Mouse (Mus musculus) embryonic facial prominence, embryonic 14.5 days (tissue): ENCODE data around the gene Cyp17a1. TPM values are rescaled to one million over a fixed set of nuclear protein-coding genes. Genes with fewer than 3 reads are reported as not detected.

Experiments
- ATAC-seq: fragments of 200-750 bp; cut with Nextera tagmentation; 2 replicates; pipeline ENCODE4 v1.8.0; 2017; ENCODE audit warnings: low read depth, moderate number of reproducible peaks, moderate TSS enrichment
- DNase-seq: peaks from one replicate; pipeline ENCODE4 v3.0.0-alpha.2; 2015; ENCODE audit warnings: low spot score
- H3K27ac ChIP-seq: fragments of 300-500 bp; sonication (generic); replicated peaks from 2 replicates; pipeline ENCODE4 v1.5.1; 2014; ENCODE audit warnings: low read depth, mild to moderate bottlenecking, low read length, moderate library complexity
- H3K27me3 ChIP-seq: fragments of 300-500 bp; sonication (generic); replicated peaks from 2 replicates; pipeline ENCODE4 v1.6.1; 2014; ENCODE audit warnings: low read length; ENCODE audit not compliant: control insufficient read depth, insufficient read depth
- H3K36me3 ChIP-seq: fragments of 300-500 bp; sonication (generic); 2 replicates; pipeline ENCODE4 v1.6.1; 2014; ENCODE audit warnings: low read length, mixed read lengths; ENCODE audit not compliant: control insufficient read depth, insufficient read depth
- H3K4me1 ChIP-seq: fragments of 300-500 bp; sonication (generic); 2 replicates; pipeline ENCODE4 v1.6.1; 2014; ENCODE audit warnings: antibody characterized with exemption, low read length; ENCODE audit not compliant: control insufficient read depth, insufficient read depth
- H3K4me2 ChIP-seq: fragments of 300-500 bp; sonication (generic); 2 replicates; pipeline ENCODE4 v1.6.1; 2014; ENCODE audit warnings: low read depth, mild to moderate bottlenecking, low read length, moderate library complexity, mixed read lengths
- H3K4me3 ChIP-seq: fragments of 300-500 bp; sonication (generic); 2 replicates; pipeline ENCODE4 v1.5.1; 2014; ENCODE audit warnings: low read depth, mild to moderate bottlenecking, low read length
- H3K9ac ChIP-seq: fragments of 300-500 bp; sonication (generic); 2 replicates; pipeline ENCODE4 v1.6.1; 2014; ENCODE audit warnings: low read depth, mild to moderate bottlenecking, low read length, moderate library complexity, mixed read lengths
- H3K9me3 ChIP-seq: fragments of 300-500 bp; sonication (generic); 2 replicates; pipeline ENCODE4 v1.6.1; 2016; ENCODE audit warnings: low read length; ENCODE audit not compliant: control insufficient read depth
- WGBS: fragments of 180-500 bp; shearing (Covaris S2); extraction: QIAGEN DNeasy Blood & Tissue Kit; methylation state at CpG from one replicate; pipeline ENCODE4 v1.1.7; 2014; 5-methylcytosine and 5-hydroxymethylcytosine counted together
- polyA plus RNA-seq: library from polyadenylated mRNA; unstranded; fragments of >200 nt; fragmentation: Nextera tagmentation; extraction: Ambion mirVana; gene quantifications from 2 replicates; pipeline ENCODE4 v1.2.1, GENCODE M21; 2014

Gene Cyp17a1
- polyA plus RNA-seq, 1 experiment from 2014 or later, result 0.33 TPM

DNA sequence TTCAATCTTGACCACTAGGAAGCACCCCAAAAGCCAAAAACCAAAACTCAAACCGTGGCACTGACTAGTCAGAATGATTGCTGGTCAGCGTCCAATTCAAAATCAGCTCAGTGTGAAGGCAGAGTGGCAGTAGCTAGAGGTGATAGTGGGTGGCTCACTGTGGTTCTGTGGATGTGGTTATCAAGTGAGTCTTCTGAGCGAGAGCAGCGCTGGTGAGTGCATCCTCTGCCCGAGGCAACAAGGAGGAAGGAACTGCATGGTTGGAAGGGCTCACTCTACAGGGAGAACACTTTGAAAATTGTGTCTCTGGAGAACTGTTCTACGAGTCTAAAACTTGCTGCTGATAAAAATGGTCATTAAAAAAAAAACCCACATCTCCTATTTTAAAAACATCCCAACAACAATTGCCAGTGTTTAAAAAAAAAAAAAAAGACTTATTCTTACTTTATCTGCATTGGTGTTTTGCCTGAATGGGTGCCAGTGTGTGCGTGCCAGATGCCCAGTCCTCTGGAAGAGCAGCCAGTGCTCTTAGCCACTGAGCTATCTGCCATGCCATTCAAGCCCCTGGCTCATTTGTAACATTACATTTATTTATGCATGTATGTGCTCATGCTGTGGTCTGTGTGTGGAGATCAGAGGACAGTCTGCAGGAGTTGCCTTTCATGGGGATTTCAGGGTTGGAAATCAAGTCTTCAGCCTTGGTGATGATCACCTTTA is 33.0 kb upstream of the Cyp17a1 start:
- Histone ChIP-seq H3K4me1 (peaks cover 11% of the 10 kb centered on the region; the same call in 1 of the 2 replicates), H3K4me3 (no peak overlapping the region), H3K4me2 (no peak overlapping the region), H3K27ac (no peak overlapping the region), H3K27me3 (no peaks in the 10 kb centered on the region), H3K9ac (no peak overlapping the region), H3K9me3 (no peaks in the 10 kb centered on the region), H3K36me3 (0 out of 2 replicates have a peak, but pooled peaks cover 9% of the 10 kb centered on the region)
- DNase-seq (no peak), ATAC-seq (no peak)
- WGBS, result 45% methylated on average over 7 of the region's 7 CpGs

DNA sequence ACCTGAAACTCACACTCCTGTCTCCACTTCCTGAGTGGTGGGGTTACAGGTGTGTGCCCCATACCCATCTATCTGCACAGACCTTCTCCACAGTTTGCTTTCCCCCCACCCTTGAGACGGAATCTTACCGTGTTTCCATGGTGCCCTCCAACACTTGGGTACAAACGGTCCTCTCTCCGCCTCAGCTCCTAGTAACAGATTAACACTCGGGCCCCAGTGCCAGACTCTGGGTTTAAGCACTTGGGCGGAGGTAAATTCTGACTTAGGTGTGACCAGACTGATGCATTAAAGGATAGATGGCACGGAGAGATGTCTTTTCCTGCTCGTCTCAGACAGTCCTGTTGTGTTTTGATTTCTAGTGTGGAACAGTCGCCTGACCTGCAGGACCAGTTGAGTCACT is 28.2 kb upstream of the Cyp17a1 start:
- Histone ChIP-seq H3K27ac (no peak overlapping the region), H3K27me3 (no peaks in the 10 kb centered on the region), H3K9me3 (no peaks in the 10 kb centered on the region), H3K4me3 (no peak overlapping the region), H3K9ac (no peak overlapping the region), H3K4me1 (no peaks in the 10 kb centered on the region), H3K36me3 (peaks cover 14% of the 10 kb centered on the region; the same call in 1 of the 2 replicates), H3K4me2 (no peak overlapping the region)
- WGBS, result 83% methylated on average over 9 of the region's 9 CpGs
- no peak for ATAC-seq
- DNase-seq, result no peak

DNA sequence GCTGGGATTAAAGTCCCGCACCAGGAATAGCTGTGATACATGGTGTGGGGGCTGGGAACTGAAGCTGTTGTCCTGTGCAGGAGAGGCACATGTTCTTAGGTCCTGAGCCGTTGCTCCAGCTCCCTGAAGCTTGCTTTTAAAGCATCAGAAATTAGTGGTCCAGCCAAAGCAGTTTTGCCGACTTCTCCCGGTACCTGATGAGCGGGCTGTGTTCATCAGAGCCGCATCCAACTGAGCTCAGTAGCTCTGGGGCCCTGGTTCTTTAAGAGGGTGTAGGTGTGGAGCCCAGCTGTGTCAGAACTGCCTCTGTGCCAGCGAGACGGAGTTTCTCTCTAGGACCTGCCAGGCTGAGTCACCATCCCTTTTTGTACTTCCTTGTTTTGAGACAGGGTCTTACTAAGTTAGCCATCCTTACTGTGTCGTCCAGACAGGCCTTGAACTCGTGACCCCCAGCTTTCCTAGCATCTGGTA is 26.1 kb upstream of the Cyp17a1 start:
- H3K4me3 ChIP-seq, result no peak overlapping the region
- H3K27ac ChIP-seq, result no peak overlapping the region
- H3K36me3 ChIP-seq, result peaks cover 25% of the 10 kb centered on the region
- no peaks in the 10 kb centered on the region for H3K27me3 ChIP-seq
- no peaks in the 10 kb centered on the region for H3K9me3 ChIP-seq
- H3K9ac ChIP-seq, result no peak overlapping the region
- DNase-seq (no peak), ATAC-seq (no peak)
- 67% methylated on average over 10 of the region's 10 CpGs for WGBS
- no peak overlapping the region for H3K4me2 ChIP-seq
- H3K4me1 ChIP-seq, result no peaks in the 10 kb centered on the region

DNA sequence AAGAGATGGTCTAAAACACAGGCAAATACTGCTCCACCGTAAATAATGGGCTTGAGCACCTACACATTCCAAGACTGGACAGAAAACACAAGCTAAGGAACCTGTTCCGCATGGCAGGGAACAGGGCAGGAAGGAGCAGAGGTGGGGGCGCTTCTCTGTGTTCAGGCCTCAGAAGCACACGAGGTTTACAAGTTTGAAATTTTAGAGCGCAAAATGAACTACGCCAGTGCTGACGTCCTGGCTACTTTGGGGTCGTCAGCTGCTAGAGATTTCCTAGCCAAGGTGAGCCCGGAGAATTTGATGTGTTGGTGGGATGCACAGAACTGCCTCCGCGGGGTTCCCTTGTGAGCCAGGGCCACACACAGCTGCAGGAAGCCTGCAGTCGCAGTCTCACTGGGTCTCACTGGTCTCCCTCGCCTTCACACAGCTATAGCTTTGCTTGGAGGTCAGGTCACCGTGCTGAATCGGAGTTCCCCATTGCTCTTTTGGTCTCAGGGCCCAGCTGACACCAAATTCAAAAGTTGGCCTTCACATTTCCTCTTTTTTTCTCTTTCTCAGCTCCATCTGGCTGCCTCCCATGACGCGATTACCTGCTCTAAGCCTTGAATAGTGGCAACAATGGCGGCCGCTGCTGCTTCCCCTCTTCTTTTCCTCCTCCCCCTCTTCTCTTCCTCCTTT is 25.0 kb upstream of the Cyp17a1 start:
- Histone ChIP-seq H3K4me1 (no peaks in the 10 kb centered on the region), H3K27ac (no peak overlapping the region), H3K9me3 (no peaks in the 10 kb centered on the region), H3K36me3 (peaks cover 25% of the 10 kb centered on the region), H3K4me2 (no peak overlapping the region), H3K9ac (no peak overlapping the region), H3K27me3 (no peaks in the 10 kb centered on the region), H3K4me3 (no peak overlapping the region)
- WGBS, result 44% methylated on average over 17 of the region's 19 CpGs
- DNase-seq (no peak), ATAC-seq (no peak)

DNA sequence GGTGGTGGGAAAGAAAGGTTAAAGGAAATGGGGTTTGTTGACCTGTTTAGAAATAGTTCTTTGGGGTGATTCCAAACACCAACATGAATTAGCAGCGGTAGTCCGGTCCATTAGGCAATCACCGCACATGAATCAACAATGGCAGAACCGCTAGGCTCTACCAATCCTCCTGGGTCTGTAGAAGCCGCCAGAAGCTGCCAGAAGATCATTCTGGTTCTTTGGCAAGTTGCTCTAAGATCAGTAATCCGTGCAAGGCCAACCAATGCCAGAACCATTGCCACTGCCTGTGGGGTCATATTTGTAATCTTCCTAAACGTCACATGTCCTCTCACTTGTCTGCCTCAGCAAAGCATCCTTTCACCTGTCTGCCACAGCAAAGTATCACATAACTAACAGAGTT is 24.0 kb upstream of the Cyp17a1 start:
- no peak for ATAC-seq
- H3K9me3 ChIP-seq, result no peaks in the 10 kb centered on the region
- WGBS, result 93% methylated on average over 7 of the region's 7 CpGs

DNA sequence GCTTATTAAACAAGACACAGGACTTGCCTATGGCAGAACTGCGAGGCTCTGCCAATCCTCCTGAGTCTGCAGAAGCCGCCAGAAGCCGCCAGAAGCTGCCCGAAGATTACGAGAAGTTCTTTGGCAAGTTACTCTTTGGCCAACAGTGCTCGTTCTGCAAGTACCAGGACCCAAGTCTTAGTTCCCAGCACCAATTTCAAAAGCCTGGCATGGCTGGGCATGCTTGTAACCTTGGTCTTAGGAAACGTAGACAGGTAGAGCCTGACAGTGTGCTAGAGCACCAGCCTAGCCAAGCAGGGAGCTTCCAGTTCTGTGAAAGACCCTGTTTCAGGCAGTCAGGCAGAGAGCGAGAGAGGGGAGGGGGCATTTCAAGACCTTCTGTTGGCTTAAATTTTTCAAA is 23.5 kb upstream of the Cyp17a1 start:
- Histone ChIP-seq H3K9ac (no peak overlapping the region), H3K27ac (no peak overlapping the region), H3K4me2 (no peak overlapping the region), H3K4me3 (no peak overlapping the region), H3K27me3 (no peaks in the 10 kb centered on the region), H3K4me1 (no peaks in the 10 kb centered on the region), H3K36me3 (peaks cover 25% of the 10 kb centered on the region), H3K9me3 (no peaks in the 10 kb centered on the region)
- DNase-seq (no peak), ATAC-seq (no peak)
- WGBS, result 94% methylated on average over 8 of the region's 8 CpGs

More for the DNA sequence above, 24.0 kb upstream of the Cyp17a1 start:
- DNase-seq, result no peak
- Histone ChIP-seq H3K9ac (no peak overlapping the region), H3K27me3 (no peaks in the 10 kb centered on the region), H3K4me2 (no peak overlapping the region), H3K27ac (no peak overlapping the region), H3K36me3 (peaks cover 25% of the 10 kb centered on the region), H3K4me3 (no peak overlapping the region), H3K4me1 (no peaks in the 10 kb centered on the region)

DNA sequence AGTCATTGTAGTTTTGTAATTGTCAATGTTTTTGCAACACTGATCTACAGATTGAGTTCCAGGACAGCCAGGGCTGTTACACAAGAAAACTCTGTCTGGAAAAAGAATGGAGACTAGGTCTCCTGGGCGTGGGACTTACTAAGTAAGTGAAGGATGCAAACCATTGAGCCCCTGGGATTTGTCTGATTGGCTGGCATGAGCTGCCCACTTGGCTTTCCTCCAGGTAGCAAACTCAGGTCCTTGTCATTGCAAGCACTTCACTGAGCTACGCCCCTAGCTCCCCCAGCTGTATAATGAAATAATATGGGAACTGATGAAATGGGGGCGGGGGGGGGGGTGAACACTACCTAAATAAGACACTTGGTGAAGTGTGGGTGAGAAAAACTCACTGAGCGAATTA is 20.2 kb upstream of the Cyp17a1 start:
- peaks cover 9% of the 10 kb centered on the region; the same call in 1 of the 2 replicates for H3K4me1 ChIP-seq
- H3K27me3 ChIP-seq, result no peaks in the 10 kb centered on the region
- DNase-seq (peak; percentile 12), ATAC-seq (no peak)
- 81% methylated on average over 4 of the region's 4 CpGs for WGBS
- H3K9me3 ChIP-seq, result no peaks in the 10 kb centered on the region
- no peak overlapping the region for H3K27ac ChIP-seq
- no peak overlapping the region for H3K4me3 ChIP-seq
- H3K36me3 ChIP-seq, result peaks cover 12% of the 10 kb centered on the region
- no peak overlapping the region for H3K9ac ChIP-seq
- H3K4me2 ChIP-seq, result no peak overlapping the region

DNA sequence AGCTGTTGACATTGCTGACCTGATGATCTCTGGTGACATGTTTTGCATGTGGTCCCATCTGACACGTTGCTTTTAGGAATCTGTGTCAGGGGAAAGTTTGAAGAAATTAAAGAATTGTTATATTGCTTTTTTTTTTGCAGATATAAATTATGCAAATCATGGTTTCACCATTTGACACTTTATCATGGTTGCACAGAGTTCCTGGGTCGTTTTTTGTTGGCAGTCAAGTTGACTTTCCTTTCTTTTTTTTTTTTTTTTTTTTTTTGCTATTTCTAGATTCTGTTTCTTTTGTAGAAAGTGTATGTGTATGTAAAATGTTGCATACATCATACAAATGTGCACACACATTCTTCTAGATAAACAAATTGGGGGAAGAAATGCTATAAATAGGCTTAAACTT is 18.1 kb upstream of the Cyp17a1 start:
- no peak overlapping the region for H3K9ac ChIP-seq
- no peak for ATAC-seq
- H3K9me3 ChIP-seq, result no peaks in the 10 kb centered on the region
- no peak overlapping the region for H3K27ac ChIP-seq
- H3K36me3 ChIP-seq, result peaks cover 12% of the 10 kb centered on the region
- no peak overlapping the region for H3K4me2 ChIP-seq
- H3K4me1 ChIP-seq, result peaks cover 9% of the 10 kb centered on the region; the same call in 1 of the 2 replicates
- no peak for DNase-seq
- H3K4me3 ChIP-seq, result no peak overlapping the region
- WGBS, result 71% methylated on average over 2 of the region's 2 CpGs
- H3K27me3 ChIP-seq, result no peaks in the 10 kb centered on the region
